In the genomic region with DNA sequence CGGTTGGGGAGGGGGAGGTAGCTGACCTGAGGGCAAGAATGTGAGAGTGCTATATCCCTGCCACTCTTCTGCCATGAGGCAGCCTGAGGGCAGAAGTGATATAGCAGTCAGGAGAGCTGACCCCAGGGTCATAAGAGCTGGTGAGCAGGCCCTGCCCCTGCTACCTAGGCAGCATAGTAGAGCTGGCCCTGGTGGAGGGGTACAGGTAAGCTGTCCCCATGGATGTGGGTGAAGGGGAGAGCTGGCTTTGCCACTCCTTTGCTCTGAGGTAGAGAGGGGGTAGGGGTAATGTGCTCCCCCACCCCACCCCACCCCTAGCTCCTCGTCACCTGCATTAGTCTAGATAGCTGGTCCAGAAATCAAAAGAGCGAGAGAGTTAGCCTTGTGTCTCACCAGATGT, we compare ENCODE assay signal across 23 mouse cellular contexts.
DNase-seq lines count a peak whose midpoint lies in the region; ATAC-seq and TF ChIP-seq lines count a peak whose summit lies in the region.
"Had no signal": no experiment of that assay in that cellular context is flagged by ENCODE, and none has a peak within 500 bp of the region (broad histone marks: within the 10 kb centered on the region; RNA-seq: fewer than 3 reads in every experiment).

No protein-coding gene starts in this region.

- H3K27me3 ChIP-seq in intestine, embryonic 15.5 days (replicated peaks): no peaks in the 10 kb centered on the region
- no peaks in the 10 kb centered on the region for H3K27me3 ChIP-seq in intestine, postnatal 0 days (replicated peaks; ENCODE audit: control insufficient read depth, insufficient read depth, low read length)
- no peaks in the 10 kb centered on the region for H3K27me3 ChIP-seq in midbrain, postnatal 0 days (ENCODE audit: insufficient read depth, low read length)
- no peaks in the 10 kb centered on the region for H3K27me3 ChIP-seq in midbrain, embryonic 16.5 days (ENCODE audit: control insufficient read depth, insufficient read depth, low read depth, low read length)
- H3K27me3 ChIP-seq: Patski had no signal

- H3K9me3 ChIP-seq in intestine, embryonic 15.5 days: no peaks in the 10 kb centered on the region
- H3K9me3 ChIP-seq in intestine, postnatal 0 days (ENCODE audit: control insufficient read depth): no peaks in the 10 kb centered on the region
- no peaks in the 10 kb centered on the region for H3K9me3 ChIP-seq in midbrain, postnatal 0 days (ENCODE audit: low read length)
- no peaks in the 10 kb centered on the region for H3K9me3 ChIP-seq in midbrain, embryonic 16.5 days (replicated peaks; ENCODE audit: control insufficient read depth, low read length, poor library complexity, severe bottlenecking)
- H3K9me3 ChIP-seq: forebrain, embryonic 10.5 days; heart, embryonic 10.5 days had no signal

- peak; percentile 25; the same call in 1 of the 2 replicates for ATAC-seq in intestine, embryonic 15.5 days
- no peak for ATAC-seq in intestine, postnatal 0 days
- peak; percentile 56; the same call in 1 of the 2 replicates for ATAC-seq in midbrain, postnatal 0 days (ENCODE audit: low FRiP score)
- ATAC-seq in midbrain, embryonic 16.5 days: no peak
- ATAC-seq: activated CD4-positive, CD25-positive, alpha-beta regulatory T cell, adult 4 months; forebrain, embryonic 14.5 days; intestine, embryonic 16.5 days; Patski had no signal

- peak; percentile 66 for DNase-seq in heart, adult 11 months
- no peak for DNase-seq in heart, postnatal 4 days
- DNase-seq in midbrain, postnatal 0 days (ENCODE audit: low spot score): no peak
- no peak for DNase-seq in adrenal gland, adult 8-10 months
- DNase-seq: adrenal gland, adult 2 months; adrenal gland, postnatal 36 days; cerebellum, adult 8-10 months; cerebellum, postnatal 14 days; embryo, embryonic 11 days; gastrocnemius, adult 2 months; gastrocnemius, postnatal 25 days; heart, postnatal 36 days had no signal

- H3K27ac ChIP-seq in intestine, embryonic 15.5 days: no peak overlapping the region
- no peak overlapping the region for H3K27ac ChIP-seq in intestine, postnatal 0 days (ENCODE audit: low read depth, low read length)
- no peak overlapping the region for H3K27ac ChIP-seq in midbrain, postnatal 0 days (ENCODE audit: low read depth, low read length)
- no peak overlapping the region for H3K27ac ChIP-seq in midbrain, embryonic 16.5 days (ENCODE audit: low read length)
- H3K27ac ChIP-seq: forebrain, embryonic 10.5 days; gastrocnemius, adult 2 months; heart, embryonic 10.5 days; hindbrain, embryonic 14.5 days had no signal

- no peak overlapping the region for H3K4me3 ChIP-seq in intestine, embryonic 15.5 days (replicated peaks)
- no peak overlapping the region for H3K4me3 ChIP-seq in intestine, postnatal 0 days (ENCODE audit: low read depth, low read length)
- no peak overlapping the region for H3K4me3 ChIP-seq in midbrain, postnatal 0 days (ENCODE audit: low read depth, low read length)
- no peak overlapping the region for H3K4me3 ChIP-seq in midbrain, embryonic 16.5 days (ENCODE audit: low read depth, low read length)
- H3K4me3 ChIP-seq: erythroblast, embryonic 14.5 days; forebrain, embryonic 10.5 days; gastrocnemius, adult 2 months; heart, embryonic 10.5 days had no signal

- no peak for TF ChIP-seq CTCF in intestine, postnatal 0 days (IDR thresholded peaks at IDR 0.05; ENCODE audit: low read depth)
- TF ChIP-seq CTCF in midbrain, postnatal 0 days (IDR thresholded peaks at IDR 0.05): no peak

- H3K9ac ChIP-seq in intestine, embryonic 15.5 days: no peak overlapping the region
- no peak overlapping the region for H3K9ac ChIP-seq in intestine, postnatal 0 days (ENCODE audit: low read depth, low read length)
- H3K9ac ChIP-seq in midbrain, postnatal 0 days (replicated peaks; ENCODE audit: low read length, poor library complexity, severe bottlenecking): no peak overlapping the region
- no peak overlapping the region for H3K9ac ChIP-seq in midbrain, embryonic 16.5 days (ENCODE audit: low read depth, low read length)
- H3K9ac ChIP-seq: hindbrain, embryonic 14.5 days had no signal

- no peaks in the 10 kb centered on the region for H3K4me1 ChIP-seq in intestine, embryonic 15.5 days (replicated peaks)
- no peaks in the 10 kb centered on the region for H3K4me1 ChIP-seq in intestine, postnatal 0 days (replicated peaks; ENCODE audit: control insufficient read depth, insufficient read depth, low read length)
- no peaks in the 10 kb centered on the region for H3K4me1 ChIP-seq in midbrain, postnatal 0 days (ENCODE audit: insufficient read depth, low read length)
- no peaks in the 10 kb centered on the region for H3K4me1 ChIP-seq in midbrain, embryonic 16.5 days (ENCODE audit: control insufficient read depth, insufficient read depth, low read length)
- H3K4me1 ChIP-seq: forebrain, embryonic 10.5 days had no signal

- no peaks in the 10 kb centered on the region for H3K36me3 ChIP-seq in intestine, embryonic 15.5 days
- no peaks in the 10 kb centered on the region for H3K36me3 ChIP-seq in intestine, postnatal 0 days (ENCODE audit: control insufficient read depth, insufficient read depth)
- H3K36me3 ChIP-seq in midbrain, postnatal 0 days (ENCODE audit: insufficient read depth, low read length): no peaks in the 10 kb centered on the region
- no peaks in the 10 kb centered on the region for H3K36me3 ChIP-seq in midbrain, embryonic 16.5 days (ENCODE audit: control insufficient read depth, insufficient read depth, low read length)
- H3K36me3 ChIP-seq: forebrain, embryonic 10.5 days; heart, embryonic 10.5 days had no signal

- no peak overlapping the region for H3K4me2 ChIP-seq in intestine, embryonic 15.5 days (replicated peaks)
- no peak overlapping the region for H3K4me2 ChIP-seq in intestine, postnatal 0 days (replicated peaks; ENCODE audit: low read depth)
- no peak overlapping the region for H3K4me2 ChIP-seq in midbrain, postnatal 0 days (ENCODE audit: low read depth, low read length, poor library complexity, severe bottlenecking)
- no peak overlapping the region for H3K4me2 ChIP-seq in midbrain, embryonic 16.5 days (ENCODE audit: low read length)
- H3K4me2 ChIP-seq: hindbrain, embryonic 14.5 days had no signal

- WGBS in intestine, embryonic 15.5 days: 85% methylated on average over 3 of the region's 3 CpGs
- 79% methylated on average over 3 of the region's 3 CpGs for WGBS in intestine, postnatal 0 days
- WGBS in midbrain, postnatal 0 days: 97% methylated on average over 3 of the region's 3 CpGs
- WGBS in midbrain, embryonic 16.5 days: 95% methylated on average over 3 of the region's 3 CpGs

Comparison
In these comparisons a context has a peak if more than half of its experiments do, and no peak if none do; other contexts are left out.
1. ATAC-seq: peak in intestine, embryonic 15.5 days (single experiment) and midbrain, postnatal 0 days (single experiment); none in intestine, postnatal 0 days (single experiment) and midbrain, embryonic 16.5 days (single experiment).